Mouse (Mus musculus) c-Kit-positive CD71-positive TER-119-negative erythroid progenitor cells, embryonic 14.5 days (primary cell): ENCODE results near the gene Nadk.
A peak's percentile ranks its signal among the peaks of the same experiment; 100 is the strongest.

Experiments
- DNase-seq: peaks from one replicate; pipeline ENCODE4 v3.0.0-alpha.2; 2013; ENCODE audit warnings: low read depth

Gene Nadk

GRCm38 (mm10) chr4:155561661-155562442, at the start of gene Nadk:
Gene Nadk (plus strand): TSS chr4:155562378.
- no peak for DNase-seq

- DNase-seq: no peak
Observed at GRCm38 (mm10) chr4:155514810-155515209, 47.4 kb upstream of the Nadk start.

- no peak for DNase-seq
Observed at GRCm38 (mm10) chr4:155517948-155518517, 44.1 kb upstream of the Nadk start.

- no peak for DNase-seq
Observed at GRCm38 (mm10) chr4:155522327-155522726, 39.9 kb upstream of the Nadk start.

GRCm38 (mm10) chr4:155525751-155526150, 36.4 kb upstream of the Nadk start:
- DNase-seq: no peak

- no peak for DNase-seq
Observed at GRCm38 (mm10) chr4:155529294-155529693, 32.9 kb upstream of the Nadk start.

- DNase-seq: no peak
Observed at GRCm38 (mm10) chr4:155549993-155550392, 12.2 kb upstream of the Nadk start.

GRCm38 (mm10) chr4:155550446-155550845, 11.7 kb upstream of the Nadk start:
- no peak for DNase-seq

- DNase-seq: no peak
Observed at GRCm38 (mm10) chr4:155551073-155551472, 11.1 kb upstream of the Nadk start.

GRCm38 (mm10) chr4:155552917-155553532, 9.2 kb upstream of the Nadk start:
- no peak for DNase-seq

GRCm38 (mm10) chr4:155554880-155555279, 7.3 kb upstream of the Nadk start:
- DNase-seq: no peak

- no peak for DNase-seq
Observed at GRCm38 (mm10) chr4:155555464-155555863, 6.7 kb upstream of the Nadk start.

GRCm38 (mm10) chr4:155559454-155559853, 2.7 kb upstream of the Nadk start:
- DNase-seq: no peak

- DNase-seq: no peak
Observed at GRCm38 (mm10) chr4:155560932-155561331, 1.2 kb upstream of the Nadk start.

- no peak for DNase-seq
Observed at GRCm38 (mm10) chr4:155562725-155563399, 684 bp downstream of the Nadk start.

- DNase-seq: peak; percentile 96
Observed at GRCm38 (mm10) chr4:155563400-155564231, 1.4 kb downstream of the Nadk start.

- DNase-seq: peak; percentile 47
Observed at GRCm38 (mm10) chr4:155564315-155565069, 2.3 kb downstream of the Nadk start.

- DNase-seq: no peak
Observed at GRCm38 (mm10) chr4:155566555-155566954, 4.4 kb downstream of the Nadk start.

GRCm38 (mm10) chr4:155568170-155568569, 6.0 kb downstream of the Nadk start:
- peak; percentile 44 for DNase-seq

GRCm38 (mm10) chr4:155568632-155569370, 6.6 kb downstream of the Nadk start:
- no peak for DNase-seq
